Mouse (Mus musculus) cerebellum, adult 9-11 months (tissue): ENCODE measurements around the gene Mvb12a.

ENCODE experiments used
- DNase-seq: peaks from one replicate; pipeline ENCODE4 v3.0.0; 2022

Mvb12a gene

DNA sequence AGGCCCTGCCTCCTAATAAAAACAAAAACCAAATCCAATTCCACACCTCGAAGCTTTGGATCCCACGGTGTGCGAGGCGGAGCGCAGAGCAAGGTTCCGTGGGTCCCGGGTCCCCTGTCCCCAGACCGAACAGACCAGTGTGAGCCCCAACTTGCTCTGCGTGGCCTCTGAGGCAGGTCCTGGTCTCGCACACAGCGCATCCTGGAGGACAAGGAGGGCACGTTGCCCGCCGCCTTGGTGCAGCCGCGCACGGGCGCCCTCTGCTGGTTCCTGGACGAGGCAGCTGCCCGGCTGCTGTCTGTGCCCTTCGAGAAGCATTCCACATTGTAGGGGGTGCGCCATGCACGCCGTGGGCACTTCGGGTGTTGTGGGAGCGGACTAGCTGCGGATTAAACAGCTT, 53.1 kb downstream of the Mvb12a start:
- peak; percentile 89 for DNase-seq

DNA sequence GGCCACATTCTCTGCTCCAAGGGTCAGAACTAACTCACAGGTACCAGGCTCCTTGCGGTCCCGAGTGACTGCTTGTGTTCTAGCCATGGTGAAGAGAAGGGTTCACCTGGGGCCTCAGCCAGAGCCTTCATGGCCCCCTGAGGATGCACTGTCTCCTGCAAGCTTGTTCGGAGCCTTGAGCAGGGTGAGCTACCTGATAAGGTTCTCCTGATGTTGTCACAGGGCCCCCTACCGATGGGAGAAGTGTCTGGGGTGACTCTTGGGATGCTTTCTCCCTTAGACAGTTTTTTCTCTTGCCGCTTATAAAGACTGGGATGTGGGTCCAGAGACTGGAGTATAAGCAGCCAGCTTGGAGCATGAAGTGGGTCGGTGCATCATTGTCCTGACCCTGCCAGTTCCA, 53.7 kb downstream of the Mvb12a start:
- no peak for DNase-seq

- no peak for DNase-seq
Measured at GRCm38 (mm10) chr8:71596798-71597197, 54.1 kb downstream of the Mvb12a start.

DNA sequence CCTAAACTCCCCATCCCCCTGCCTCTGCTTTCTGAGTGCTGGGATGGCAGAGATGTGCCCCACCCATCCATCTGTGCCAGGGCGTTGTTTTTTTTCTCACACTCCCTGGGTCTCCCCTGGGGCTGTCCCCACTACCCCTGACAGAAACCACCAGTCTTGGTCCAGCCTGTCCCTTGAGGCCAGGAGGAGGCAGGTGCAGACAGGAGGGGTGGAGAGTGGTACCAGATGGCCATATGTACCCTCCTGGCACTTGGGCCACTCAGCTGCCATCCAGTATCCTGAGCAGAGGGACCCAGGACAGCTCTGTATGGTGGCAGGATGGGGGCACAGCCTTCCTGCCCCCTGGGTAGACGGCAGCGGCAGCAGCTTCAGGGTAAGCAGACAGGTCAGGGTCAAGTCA, 54.7 kb downstream of the Mvb12a start, which contains the start of gene Fam129c:
TSS of gene Fam129c (plus strand) at position 198 of the 400 bp plus-strand sequence.
- no peak for DNase-seq
